Mouse (Mus musculus) small intestine, adult 2 months (tissue): ENCODE data around the gene Rbm34.

ENCODE experiments used
- CTCF ChIP-seq: fragments of 200-500 bp; IDR thresholded peaks from 2 replicates; pipeline ENCODE4 v1.5.1; 2012; ENCODE audit warnings: low read depth, mild to moderate bottlenecking, control low read depth, inconsistent platforms, low read length, moderate library complexity, mixed read lengths; ENCODE audit not compliant: insufficient replicate concordance, insufficient read length; ENCODE audit errors: extremely low read depth
- POLR2A ChIP-seq: fragments of 200-500 bp; IDR thresholded peaks from 2 replicates; pipeline ENCODE4 v1.6.1; 2012; ENCODE audit warnings: low read depth, mild to moderate bottlenecking, control low read depth, inconsistent platforms, low read length, moderate library complexity

DNA sequence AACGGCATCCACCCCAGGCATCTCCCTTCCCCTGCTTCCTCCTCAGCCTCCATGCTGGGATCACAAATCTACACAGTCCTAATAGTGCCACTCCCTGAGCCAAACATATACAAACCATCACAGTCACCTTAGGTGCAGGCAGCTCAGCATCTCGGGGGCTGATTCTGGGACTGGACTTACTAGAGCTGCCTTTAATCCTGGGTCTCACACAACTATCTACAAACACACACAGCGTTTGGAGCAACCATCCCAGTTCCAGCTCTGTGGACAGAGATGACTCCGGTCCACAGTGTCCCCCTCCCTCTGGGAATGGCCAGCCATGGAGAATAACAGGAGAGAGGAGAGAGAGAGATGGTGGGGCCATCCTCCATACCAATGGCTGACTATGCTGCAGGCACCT is 54.3 kb downstream of the Rbm34 start:
- TF ChIP-seq CTCF, result no peak
- TF ChIP-seq POLR2A, result no peak
